Mouse (Mus musculus) kidney, embryonic 14.5 days (tissue): ENCODE data around the gene Ghdc. TPM values are rescaled to one million over a fixed set of nuclear protein-coding genes. Genes with fewer than 3 reads are reported as not detected.

Experiments used
- ATAC-seq: fragments of 200-750 bp; cut with Nextera tagmentation; 2 replicates; pipeline ENCODE4 v1.8.0; 2017; ENCODE audit warnings: moderate number of reproducible peaks, mild to moderate bottlenecking, moderate TSS enrichment, moderate library complexity; ENCODE audit not compliant: low FRiP score, low TSS enrichment
- H3K27ac ChIP-seq: fragments of 300-500 bp; sonication (generic); 2 replicates; pipeline ENCODE4 v1.5.1; 2014; ENCODE audit warnings: low read depth, mild to moderate bottlenecking, low read length, moderate library complexity, mixed read lengths
- H3K27me3 ChIP-seq: fragments of 300-500 bp; sonication (generic); 2 replicates; pipeline ENCODE4 v1.6.1; 2014; ENCODE audit warnings: mild to moderate bottlenecking, low read length; ENCODE audit not compliant: control insufficient read depth, insufficient read depth
- H3K36me3 ChIP-seq: fragments of 300-500 bp; sonication (generic); 2 replicates; pipeline ENCODE4 v1.6.1; 2014; ENCODE audit warnings: low read length, mixed read lengths; ENCODE audit not compliant: control insufficient read depth, insufficient read depth
- H3K4me1 ChIP-seq: fragments of 300-500 bp; sonication (generic); 2 replicates; pipeline ENCODE4 v1.6.1; 2014; ENCODE audit warnings: low read length, mixed read lengths; ENCODE audit not compliant: control insufficient read depth, insufficient read depth
- H3K4me2 ChIP-seq: fragments of 300-500 bp; sonication (generic); replicated peaks from 2 replicates; pipeline ENCODE4 v1.6.1; 2014; ENCODE audit warnings: low read depth, mild to moderate bottlenecking, low read length
- H3K4me3 ChIP-seq: fragments of 300-500 bp; sonication (generic); 2 replicates; pipeline ENCODE4 v1.5.1; 2014; ENCODE audit warnings: mild to moderate bottlenecking, low read length
- H3K9ac ChIP-seq: fragments of 300-500 bp; sonication (generic); 2 replicates; pipeline ENCODE4 v1.6.1; 2014; ENCODE audit warnings: low read depth, mild to moderate bottlenecking, low read length, moderate library complexity
- H3K9me3 ChIP-seq: fragments of 300-500 bp; sonication (generic); 2 replicates; pipeline ENCODE4 v1.6.1; 2016; ENCODE audit warnings: low read length; ENCODE audit not compliant: control insufficient read depth
- WGBS: fragments of 180-500 bp; shearing (Covaris S2); extraction: QIAGEN DNeasy Blood & Tissue Kit; methylation state at CpG from one replicate; pipeline ENCODE4 v1.1.7; 2014; 5-methylcytosine and 5-hydroxymethylcytosine counted together
- polyA plus RNA-seq: library from polyadenylated mRNA; unstranded; fragments of >200 nt; fragmentation: Nextera tagmentation; extraction: Ambion mirVana; gene quantifications from 2 replicates; pipeline ENCODE4 v1.2.1, GENCODE M21; 2014

The Ghdc gene
- polyA plus RNA-seq, 1 experiment from 2014 or later, result 3.6 TPM

DNA sequence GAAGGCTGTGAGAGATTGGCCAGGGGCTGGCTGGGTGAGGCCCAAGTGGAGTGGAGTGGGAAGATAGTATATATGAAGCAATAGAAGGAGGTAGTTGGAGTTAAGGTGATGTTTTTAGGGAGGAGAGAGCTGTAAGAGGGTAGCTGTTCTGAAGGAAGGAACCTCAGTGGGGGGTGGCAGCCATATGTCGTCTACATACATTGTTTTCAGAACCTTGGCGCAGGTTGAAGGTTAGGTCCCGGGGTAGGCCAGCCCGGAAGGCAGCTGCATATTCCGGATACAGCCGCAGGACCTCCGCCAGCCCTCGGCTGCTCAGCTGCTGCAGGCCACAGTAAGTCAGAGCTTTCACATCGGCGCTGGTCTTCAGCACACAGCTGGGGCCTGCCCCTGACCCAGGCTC, 24.2 kb downstream of the Ghdc start:
- no peak overlapping the region for H3K4me3 ChIP-seq
- no peak overlapping the region for H3K9ac ChIP-seq
- WGBS, result 79% methylated on average over 10 of the region's 10 CpGs
- H3K36me3 ChIP-seq, result no peaks in the 10 kb centered on the region
- H3K27ac ChIP-seq, result no peak overlapping the region
- H3K4me2 ChIP-seq, result no peak overlapping the region
- peaks cover 12% of the 10 kb centered on the region; the same call in 1 of the 2 replicates for H3K27me3 ChIP-seq
- no peaks in the 10 kb centered on the region for H3K4me1 ChIP-seq
- H3K9me3 ChIP-seq, result no peaks in the 10 kb centered on the region
- no peak for ATAC-seq

DNA sequence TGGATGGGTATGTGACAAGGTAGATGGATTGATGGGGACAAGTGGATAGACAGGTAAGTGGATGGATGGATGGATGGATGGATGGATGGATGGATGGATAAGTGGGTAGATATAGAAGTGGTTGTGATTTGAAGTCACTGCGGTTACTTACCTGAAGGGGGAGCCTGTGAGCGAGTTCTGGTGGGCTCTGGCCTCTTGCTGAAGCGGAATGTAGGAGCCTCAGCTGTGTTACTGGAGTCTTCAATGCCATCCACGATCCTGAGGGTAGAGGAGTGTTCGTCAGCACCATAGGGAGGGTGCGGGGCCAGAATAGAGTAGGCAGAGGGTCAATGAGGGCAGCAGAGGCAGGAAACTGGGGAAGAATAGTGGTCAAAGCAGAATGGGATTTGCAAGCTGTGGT, 25.7 kb downstream of the Ghdc start:
- Histone ChIP-seq H3K36me3 (no peaks in the 10 kb centered on the region), H3K9me3 (no peaks in the 10 kb centered on the region), H3K4me3 (no peak overlapping the region), H3K4me1 (no peaks in the 10 kb centered on the region), H3K27ac (no peak overlapping the region), H3K9ac (no peak overlapping the region), H3K27me3 (peaks cover 9% of the 10 kb centered on the region; the same call in 1 of the 2 replicates), H3K4me2 (no peak overlapping the region)
- ATAC-seq, result no peak
- 17% methylated on average over 6 of the region's 6 CpGs for WGBS

DNA sequence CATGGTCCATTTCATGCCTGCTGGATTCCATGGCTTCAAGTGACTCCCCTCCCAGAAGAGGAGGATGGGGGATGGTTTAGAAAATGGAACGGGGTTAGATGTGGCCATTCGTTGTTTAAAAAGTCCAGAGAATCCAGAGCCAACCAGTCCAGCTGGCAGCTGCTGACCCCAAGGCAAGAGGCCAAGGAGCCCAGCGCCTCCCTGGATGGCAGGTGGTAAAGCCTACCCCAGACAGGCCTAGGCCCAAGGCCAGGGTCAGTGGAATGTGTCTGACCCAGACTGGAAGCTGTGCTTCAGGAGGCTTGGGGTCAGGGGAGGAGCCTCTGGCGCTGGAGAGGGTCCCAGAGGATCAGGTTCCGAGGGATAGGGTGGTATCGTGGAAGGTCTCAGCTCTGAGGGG, 29.4 kb downstream of the Ghdc start:
- Histone ChIP-seq H3K9ac (no peak overlapping the region), H3K4me1 (peaks cover 11% of the 10 kb centered on the region; the same call in 1 of the 2 replicates)

DNA sequence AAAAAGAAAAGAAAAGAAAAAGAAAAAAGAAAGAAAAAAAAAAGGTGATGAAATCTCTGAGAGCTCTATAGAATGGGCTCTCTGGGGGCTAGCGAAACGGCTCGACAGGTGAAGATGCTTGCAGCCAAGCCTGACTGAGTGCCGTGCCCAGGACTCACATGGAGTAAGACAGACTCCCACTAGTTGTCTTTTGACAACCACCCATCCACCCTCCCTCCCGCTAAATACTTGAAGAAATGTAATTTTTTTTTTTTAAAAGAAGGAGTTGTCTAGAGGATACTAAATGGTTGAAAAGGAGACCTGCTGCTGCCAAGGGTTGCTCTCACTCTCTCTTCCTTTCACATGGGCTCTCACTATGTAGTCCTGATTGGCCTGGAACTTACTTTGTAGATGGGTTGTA, 32.0 kb downstream of the Ghdc start:
- Histone ChIP-seq H3K4me3 (peak overlapping the region; percentile 90), H3K9me3 (no peaks in the 10 kb centered on the region), H3K4me1 (peaks cover 19% of the 10 kb centered on the region), H3K36me3 (peaks cover 6% of the 10 kb centered on the region; the same call in 1 of the 2 replicates), H3K27ac (no peak overlapping the region), H3K4me2 (peak overlapping the region; percentile 82), H3K9ac (no peak overlapping the region), H3K27me3 (no peaks in the 10 kb centered on the region)
- no peak for ATAC-seq
- 16% methylated on average over 5 of the region's 5 CpGs for WGBS

More for the DNA sequence above, 29.4 kb downstream of the Ghdc start:
- 55% methylated on average over 6 of the region's 6 CpGs for WGBS
- no peaks in the 10 kb centered on the region for H3K36me3 ChIP-seq
- H3K27ac ChIP-seq, result no peak overlapping the region
- no peaks in the 10 kb centered on the region for H3K27me3 ChIP-seq
- no peak overlapping the region for H3K4me3 ChIP-seq
- H3K9me3 ChIP-seq, result no peaks in the 10 kb centered on the region
- no peak for ATAC-seq
- H3K4me2 ChIP-seq, result no peak overlapping the region

GRCm38 (mm10) chr11:100738066-100738604, 32.6 kb downstream of the Ghdc start, which contains the start of gene Rab5c:
Rab5c (minus strand) TSS chr11:100738215.
- Histone ChIP-seq H3K36me3 (peaks cover 9% of the 10 kb centered on the region; the same call in 1 of the 2 replicates), H3K4me3 (peak within 1 kb of the TSS; percentile 90), H3K27me3 (no peaks in the 10 kb centered on the region), H3K27ac (peak within 1 kb of the TSS; percentile 56; the same call in 1 of the 2 replicates), H3K9me3 (no peaks in the 10 kb centered on the region), H3K4me2 (peak within 1 kb of the TSS; percentile 82), H3K9ac (peak within 1 kb of the TSS; percentile 87), H3K4me1 (peaks cover 19% of the 10 kb centered on the region)
- ATAC-seq, result peak; percentile 100
- WGBS, result 1% methylated on average over 39 of the region's 39 CpGs

- no peak for ATAC-seq
- Histone ChIP-seq H3K9ac (peak overlapping the region; percentile 87), H3K36me3 (peaks cover 9% of the 10 kb centered on the region; the same call in 1 of the 2 replicates), H3K4me3 (peak overlapping the region; percentile 90), H3K4me2 (peak overlapping the region; percentile 82), H3K27ac (no peak overlapping the region), H3K4me1 (peaks cover 19% of the 10 kb centered on the region), H3K9me3 (no peaks in the 10 kb centered on the region), H3K27me3 (no peaks in the 10 kb centered on the region)
- 1% methylated on average over 13 of the region's 13 CpGs for WGBS
Observed at GRCm38 (mm10) chr11:100737105-100737733, 33.5 kb downstream of the Ghdc start.

- H3K27ac ChIP-seq, result no peak overlapping the region
- H3K4me1 ChIP-seq, result peaks cover 19% of the 10 kb centered on the region
- H3K36me3 ChIP-seq, result peaks cover 9% of the 10 kb centered on the region; the same call in 1 of the 2 replicates
- H3K9ac ChIP-seq, result peak overlapping the region; percentile 87; the same call in 1 of the 2 replicates
- no peak for ATAC-seq
- H3K27me3 ChIP-seq, result no peaks in the 10 kb centered on the region
- H3K9me3 ChIP-seq, result no peaks in the 10 kb centered on the region
- 79% methylated on average over 4 of the region's 4 CpGs for WGBS
- peak overlapping the region; percentile 90; the same call in 1 of the 2 replicates for H3K4me3 ChIP-seq
- peak overlapping the region; percentile 82 for H3K4me2 ChIP-seq
Observed at GRCm38 (mm10) chr11:100736746-100737080, 34.0 kb downstream of the Ghdc start.

DNA sequence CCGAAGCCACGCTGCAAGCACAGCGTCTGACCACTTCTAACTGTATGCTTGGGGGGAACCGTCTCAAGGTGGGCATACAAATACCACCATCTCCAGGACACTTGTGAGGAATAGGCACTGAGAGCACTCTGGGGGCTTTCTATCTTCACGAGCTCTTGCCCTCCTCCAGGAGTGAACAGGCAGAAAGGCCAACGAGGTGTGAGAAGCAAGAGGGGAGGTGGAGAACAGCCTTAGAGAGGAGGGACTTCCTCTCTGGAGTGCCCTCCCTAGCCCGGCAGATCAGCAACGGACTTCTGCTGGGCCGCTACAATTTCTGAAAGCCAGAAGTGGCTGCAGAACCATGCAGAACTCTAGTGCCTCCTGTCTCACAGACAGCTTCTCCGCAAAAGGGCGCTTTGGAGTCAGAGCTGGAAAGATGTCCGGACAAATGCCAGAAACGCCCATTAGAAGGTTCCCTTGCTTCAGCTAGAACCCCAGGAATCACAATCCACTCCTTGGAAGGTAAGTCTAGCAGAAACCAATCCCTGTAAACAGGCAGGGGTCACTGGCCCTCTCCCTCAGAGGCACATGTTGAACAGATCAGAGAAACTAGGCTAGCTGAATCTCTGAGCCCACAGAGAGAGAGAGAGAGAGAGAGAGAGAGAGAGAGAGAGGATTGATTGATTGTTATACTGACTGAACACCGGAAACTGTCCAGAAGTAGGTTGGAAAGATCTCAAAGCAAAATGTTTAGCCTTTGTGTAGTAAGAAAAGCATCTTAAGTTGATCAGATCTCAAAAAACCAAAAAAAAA, 34.6 kb downstream of the Ghdc start:
- Histone ChIP-seq H3K36me3 (peaks cover 9% of the 10 kb centered on the region; the same call in 1 of the 2 replicates), H3K27me3 (no peaks in the 10 kb centered on the region), H3K4me1 (peaks cover 19% of the 10 kb centered on the region), H3K4me2 (peak overlapping the region; percentile 23; the same call in 1 of the 2 replicates), H3K9me3 (no peaks in the 10 kb centered on the region), H3K9ac (peak overlapping the region; percentile 87; the same call in 1 of the 2 replicates), H3K4me3 (peak overlapping the region; percentile 90; the same call in 1 of the 2 replicates), H3K27ac (no peak overlapping the region)
- 69% methylated on average over 14 of the region's 14 CpGs for WGBS
- no peak for ATAC-seq
